Mouse (Mus musculus) liver, embryonic 14.5 days (tissue): ENCODE results near the gene Asb8.

Experiments
- CTCF ChIP-seq: IDR thresholded peaks from 2 replicates; pipeline ENCODE4 v1.5.1; 2016; ENCODE audit warnings: antibody characterized with exemption, low read depth, control low read depth
- EP300 ChIP-seq: IDR thresholded peaks from 2 replicates; pipeline ENCODE4 v1.6.1; 2016; ENCODE audit warnings: antibody characterized with exemption, low read depth

GRCm38 (mm10) chr15:98114098-98114851 is 51.1 kb downstream of the Asb8 start:
- TF ChIP-seq CTCF = no peak
- no peak for TF ChIP-seq EP300
